Mouse (Mus musculus) myocyte (in vitro differentiated cells): Measurements from ENCODE around the gene Gpr183.

Experiments
- MAX ChIP-seq: IDR thresholded peaks from one replicate; pipeline ENCODE4 v1.6.1; 2011; ENCODE audit warnings: low read depth, mild to moderate bottlenecking, control low read depth
- POLR2A ChIP-seq: IDR thresholded peaks from one replicate; pipeline ENCODE4 v1.6.1; 2011; ENCODE audit warnings: low read depth, mild to moderate bottlenecking, control low read depth, moderate library complexity; ENCODE audit not compliant: insufficient read length
- REST ChIP-seq: IDR thresholded peaks from one replicate; pipeline ENCODE4 v1.6.1; 2011; ENCODE audit warnings: mild to moderate bottlenecking, control low read depth, moderate library complexity; ENCODE audit not compliant: insufficient read depth, insufficient read length
- TCF12 ChIP-seq: IDR thresholded peaks from one replicate; pipeline ENCODE4 v1.6.1; 2011; ENCODE audit warnings: mild to moderate bottlenecking, control low read depth; ENCODE audit not compliant: poor library complexity, insufficient read depth, severe bottlenecking
- TCF3 ChIP-seq: IDR thresholded peaks from one replicate; pipeline ENCODE4 v1.6.1; 2011; ENCODE audit warnings: low read depth, control low read depth; ENCODE audit not compliant: insufficient read length

DNA sequence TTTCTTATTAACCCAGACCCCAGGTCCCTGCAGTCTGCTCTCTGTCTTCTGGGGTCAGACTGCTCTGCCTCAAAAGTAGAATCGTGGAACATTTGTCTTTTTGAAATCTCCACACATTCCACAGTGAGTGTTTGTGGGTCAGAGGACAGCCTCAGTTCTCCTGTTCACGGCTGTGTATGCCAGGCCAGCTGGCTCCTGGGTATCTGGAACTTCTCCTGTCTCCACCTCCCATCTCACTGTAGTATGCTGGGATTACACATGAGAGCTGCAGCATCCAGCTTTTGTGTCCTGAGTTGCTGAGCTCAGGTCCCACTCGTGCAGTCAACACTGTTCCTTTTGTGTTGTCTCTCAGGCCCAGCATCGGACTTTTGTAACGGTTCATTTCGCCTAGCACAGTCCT, 40.1 kb downstream of the Gpr183 start:
- TF ChIP-seq TCF12: no peak
- TF ChIP-seq POLR2A: no peak
- no peak for TF ChIP-seq TCF3
- no peak for TF ChIP-seq MAX
- TF ChIP-seq REST: no peak
